Mouse (Mus musculus): ENCODE data around the gene Fgfr2.

Gene Fgfr2

DNA sequence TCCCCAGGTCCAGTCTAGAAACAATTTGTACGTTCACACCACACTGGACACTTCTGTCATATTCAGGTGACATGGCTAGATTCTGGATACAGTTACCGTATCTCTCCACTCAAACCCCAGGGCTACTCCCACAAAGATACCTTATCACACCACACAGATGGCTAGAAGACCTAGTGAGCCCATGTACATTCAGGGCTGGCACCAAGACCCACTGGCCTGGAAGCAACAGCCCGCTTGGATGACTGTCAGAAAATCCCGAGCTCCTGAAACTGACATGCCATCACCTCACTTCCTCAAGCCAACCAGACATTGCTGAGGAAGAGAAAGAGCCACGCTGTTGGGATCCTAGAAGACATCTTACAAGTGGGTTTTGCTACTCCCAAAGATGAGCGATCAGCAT, 384.3 kb downstream of the Fgfr2 start:
- H3K36me3 ChIP-seq (ENCODE audit: insufficient read depth, low read length), result no peaks in the 10 kb centered on the region
- H3K9me3 ChIP-seq (ENCODE audit: low read length), result no peaks in the 10 kb centered on the region
- H3K4me1 ChIP-seq (replicated peaks; ENCODE audit: low read depth, low read length), result peaks cover 58% of the 10 kb centered on the region
- 0 out of 2 replicates have a peak, but pooled peaks cover 4% of the 10 kb centered on the region for H3K27me3 ChIP-seq (ENCODE audit: insufficient read depth, low read length)
- TF ChIP-seq CTCF (conservative IDR thresholded peaks at IDR 0.05; ENCODE audit: low read length) (no peak), POU5F1 (IDR thresholded peaks at IDR 0.05; ENCODE audit: borderline replicate concordance, low read length) (no peak), NANOG (IDR thresholded peaks at IDR 0.05; ENCODE audit: borderline replicate concordance, low read length) (no peak)
- no peak overlapping the region for H3K4me3 ChIP-seq (replicated peaks; ENCODE audit: low read length)

- TF ChIP-seq POU5F1 (IDR thresholded peaks at IDR 0.05; ENCODE audit: borderline replicate concordance, low read length) (no peak), CTCF (conservative IDR thresholded peaks at IDR 0.05; ENCODE audit: low read length) (no peak), NANOG (IDR thresholded peaks at IDR 0.05; ENCODE audit: borderline replicate concordance, low read length) (no peak)
- peaks cover 64% of the 10 kb centered on the region for H3K4me1 ChIP-seq (replicated peaks; ENCODE audit: low read depth, low read length)
- H3K27me3 ChIP-seq (ENCODE audit: insufficient read depth, low read length), result no peaks in the 10 kb centered on the region
- peak overlapping the region; percentile 60 for H3K4me3 ChIP-seq (replicated peaks; ENCODE audit: low read length)
- no peaks in the 10 kb centered on the region for H3K36me3 ChIP-seq (ENCODE audit: insufficient read depth, low read length)
- no peaks in the 10 kb centered on the region for H3K9me3 ChIP-seq (ENCODE audit: low read length)
Observed at GRCm38 (mm10) chr7:132736099-132736862, 386.9 kb downstream of the Fgfr2 start.

- Histone ChIP-seq H3K36me3 (ENCODE audit: insufficient read depth, low read length) (no peaks in the 10 kb centered on the region), H3K27me3 (ENCODE audit: insufficient read depth, low read length) (no peaks in the 10 kb centered on the region), H3K9me3 (ENCODE audit: low read length) (no peaks in the 10 kb centered on the region), H3K4me1 (replicated peaks; ENCODE audit: low read depth, low read length) (peaks cover 72% of the 10 kb centered on the region), H3K4me3 (replicated peaks; ENCODE audit: low read length) (no peak overlapping the region)
- TF ChIP-seq NANOG (IDR thresholded peaks at IDR 0.05; ENCODE audit: borderline replicate concordance, low read length), result no peak
- TF ChIP-seq CTCF (conservative IDR thresholded peaks at IDR 0.05; ENCODE audit: low read length), result peak; percentile 21
- no peak for TF ChIP-seq POU5F1 (IDR thresholded peaks at IDR 0.05; ENCODE audit: borderline replicate concordance, low read length)
Observed at GRCm38 (mm10) chr7:132735145-132735544, 388.0 kb downstream of the Fgfr2 start.

DNA sequence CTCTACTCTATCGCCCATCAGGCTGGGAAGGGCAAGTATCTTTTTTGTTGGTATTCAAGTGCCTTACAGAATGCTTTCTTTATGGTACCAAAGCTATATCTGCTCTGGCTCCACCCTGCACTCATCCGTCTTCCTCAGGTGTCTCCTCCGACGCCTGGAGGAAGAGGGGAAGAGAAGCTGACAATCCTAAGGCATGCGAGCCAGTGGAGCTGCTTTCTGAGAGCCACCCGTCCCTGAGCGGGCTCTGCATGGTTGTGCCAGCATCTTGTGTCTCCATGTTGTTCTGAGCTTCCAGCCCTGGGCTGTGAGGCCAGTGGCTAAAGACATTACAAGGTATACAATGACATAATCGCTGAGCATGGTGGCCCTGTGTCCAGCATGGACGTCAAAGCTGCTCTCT, 388.9 kb downstream of the Fgfr2 start:
- Histone ChIP-seq H3K4me3 (replicated peaks; ENCODE audit: low read length) (peak overlapping the region; percentile 20; the same call in 1 of the 2 replicates), H3K4me1 (replicated peaks; ENCODE audit: low read depth, low read length) (peaks cover 81% of the 10 kb centered on the region), H3K9me3 (ENCODE audit: low read length) (no peaks in the 10 kb centered on the region), H3K27me3 (ENCODE audit: insufficient read depth, low read length) (no peaks in the 10 kb centered on the region), H3K36me3 (ENCODE audit: insufficient read depth, low read length) (no peaks in the 10 kb centered on the region)
- TF ChIP-seq CTCF (conservative IDR thresholded peaks at IDR 0.05; ENCODE audit: low read length) (no peak), POU5F1 (IDR thresholded peaks at IDR 0.05; ENCODE audit: borderline replicate concordance, low read length) (no peak), NANOG (IDR thresholded peaks at IDR 0.05; ENCODE audit: borderline replicate concordance, low read length) (no peak)

DNA sequence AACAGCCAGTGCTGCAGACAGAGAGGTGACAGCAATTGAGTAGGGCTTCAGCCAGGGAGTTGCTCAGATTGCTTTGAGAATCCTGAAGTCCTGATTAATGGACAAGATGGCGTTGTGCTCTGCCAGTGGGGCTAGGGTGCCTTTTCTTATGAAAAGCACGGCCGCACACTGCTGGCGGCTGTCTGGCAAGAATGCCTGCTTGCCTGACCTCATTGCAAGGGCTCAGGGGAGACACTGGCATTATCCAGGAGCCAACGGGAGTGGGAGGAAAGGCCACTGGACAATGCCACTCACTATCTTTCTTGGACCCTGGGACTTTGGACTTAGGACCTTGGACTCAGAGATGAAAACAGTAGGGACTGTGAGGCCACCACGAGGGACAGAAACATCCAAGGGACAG, 389.6 kb downstream of the Fgfr2 start:
- peak overlapping the region; percentile 20; the same call in 1 of the 2 replicates for H3K4me3 ChIP-seq (replicated peaks; ENCODE audit: low read length)
- peaks cover 88% of the 10 kb centered on the region for H3K4me1 ChIP-seq (replicated peaks; ENCODE audit: low read depth, low read length)
- TF ChIP-seq CTCF (conservative IDR thresholded peaks at IDR 0.05; ENCODE audit: low read length), result no peak
- 0 out of 2 replicates have a peak, but pooled peaks cover under 1% of the 10 kb centered on the region for H3K36me3 ChIP-seq (ENCODE audit: insufficient read depth, low read length)
- H3K27me3 ChIP-seq (ENCODE audit: insufficient read depth, low read length), result no peaks in the 10 kb centered on the region
- no peaks in the 10 kb centered on the region for H3K9me3 ChIP-seq (ENCODE audit: low read length)

GRCm38 (mm10) chr7:132732136-132732789, 390.9 kb downstream of the Fgfr2 start:
- H3K36me3 ChIP-seq (ENCODE audit: insufficient read depth, low read length), result 0 out of 2 replicates have a peak, but pooled peaks cover 6% of the 10 kb centered on the region
- H3K4me3 ChIP-seq (replicated peaks; ENCODE audit: low read length), result 0 out of 2 replicates have a peak overlapping the region, but pooled peaks have one; percentile 2
- peaks cover 96% of the 10 kb centered on the region for H3K4me1 ChIP-seq (replicated peaks; ENCODE audit: low read depth, low read length)
- no peaks in the 10 kb centered on the region for H3K27me3 ChIP-seq (ENCODE audit: insufficient read depth, low read length)
- no peaks in the 10 kb centered on the region for H3K9me3 ChIP-seq (ENCODE audit: low read length)
- no peak for TF ChIP-seq NANOG (IDR thresholded peaks at IDR 0.05; ENCODE audit: borderline replicate concordance, low read length)
- TF ChIP-seq POU5F1 (IDR thresholded peaks at IDR 0.05; ENCODE audit: borderline replicate concordance, low read length), result no peak
- TF ChIP-seq CTCF (conservative IDR thresholded peaks at IDR 0.05; ENCODE audit: low read length), result no peak

GRCm38 (mm10) chr7:132731558-132731957, 391.6 kb downstream of the Fgfr2 start:
- no peaks in the 10 kb centered on the region for H3K9me3 ChIP-seq (ENCODE audit: low read length)
- H3K4me3 ChIP-seq (replicated peaks; ENCODE audit: low read length), result no peak overlapping the region
- peaks cover 96% of the 10 kb centered on the region for H3K4me1 ChIP-seq (replicated peaks; ENCODE audit: low read depth, low read length)
- 0 out of 2 replicates have a peak, but pooled peaks cover 6% of the 10 kb centered on the region for H3K36me3 ChIP-seq (ENCODE audit: insufficient read depth, low read length)
- TF ChIP-seq CTCF (conservative IDR thresholded peaks at IDR 0.05; ENCODE audit: low read length) (no peak), NANOG (IDR thresholded peaks at IDR 0.05; ENCODE audit: borderline replicate concordance, low read length) (no peak), POU5F1 (IDR thresholded peaks at IDR 0.05; ENCODE audit: borderline replicate concordance, low read length) (no peak)
- H3K27me3 ChIP-seq (ENCODE audit: insufficient read depth, low read length), result no peaks in the 10 kb centered on the region

- H3K27me3 ChIP-seq (ENCODE audit: insufficient read depth, low read length), result no peaks in the 10 kb centered on the region
Observed at GRCm38 (mm10) chr7:132730510-132730909, 392.6 kb downstream of the Fgfr2 start.

More at GRCm38 (mm10) chr7:132730510-132730909, 392.6 kb downstream of the Fgfr2 start:
- H3K36me3 ChIP-seq (ENCODE audit: insufficient read depth, low read length), result 0 out of 2 replicates have a peak, but pooled peaks cover 6% of the 10 kb centered on the region
- no peaks in the 10 kb centered on the region for H3K9me3 ChIP-seq (ENCODE audit: low read length)
- peaks cover 92% of the 10 kb centered on the region for H3K4me1 ChIP-seq (replicated peaks; ENCODE audit: low read depth, low read length)
- no peak overlapping the region for H3K4me3 ChIP-seq (replicated peaks; ENCODE audit: low read length)
- no peak for TF ChIP-seq POU5F1 (IDR thresholded peaks at IDR 0.05; ENCODE audit: borderline replicate concordance, low read length)
- TF ChIP-seq NANOG (IDR thresholded peaks at IDR 0.05; ENCODE audit: borderline replicate concordance, low read length), result no peak
- no peak for TF ChIP-seq CTCF (conservative IDR thresholded peaks at IDR 0.05; ENCODE audit: low read length)

Measured in E14TG2a.4 (cell line).